22 mouse cellular contexts compared by ENCODE assay signal in genomic region chr3:142832910-142833309, GRCm38 (mm10). TPM values are rescaled to one million over a fixed set of nuclear protein-coding genes. Genes with fewer than 3 reads are reported as not detected.
DNase-seq lines count a peak whose midpoint lies in the region; ATAC-seq lines count a peak whose summit lies in the region.
"Had no signal": no experiment of that assay in that cellular context is flagged by ENCODE, and none has a peak within 500 bp of the region (broad histone marks: within the 10 kb centered on the region; RNA-seq: fewer than 3 reads in every experiment).

No protein-coding gene starts in this region.

- no peaks in the 10 kb centered on the region for H3K4me1 ChIP-seq in midbrain, embryonic 11.5 days (ENCODE audit: control insufficient read depth, insufficient read depth, low read length)
- no peaks in the 10 kb centered on the region for H3K4me1 ChIP-seq in midbrain, embryonic 16.5 days (ENCODE audit: control insufficient read depth, insufficient read depth, low read length)

- H3K36me3 ChIP-seq in midbrain, embryonic 11.5 days (ENCODE audit: control insufficient read depth, insufficient read depth, low read length), result no peaks in the 10 kb centered on the region
- H3K36me3 ChIP-seq in midbrain, embryonic 16.5 days (ENCODE audit: control insufficient read depth, insufficient read depth, low read length), result peaks cover 8% of the 10 kb centered on the region; the same call in 1 of the 2 replicates

- WGBS in midbrain, embryonic 11.5 days, result 88% methylated on average over 3 of the region's 3 CpGs
- 88% methylated on average over 3 of the region's 3 CpGs for WGBS in midbrain, embryonic 16.5 days

- no peak for DNase-seq in frontal cortex, postnatal 36 days (ENCODE audit: low spot score in 2 of 2)
- DNase-seq in midbrain, embryonic 11.5 days (ENCODE audit: low spot score, missing footprints), result peak; percentile 80
- DNase-seq in brain, adult 2 months (ENCODE audit: low read depth, low spot score), result peak; percentile 20
- DNase-seq: adrenal gland, adult 2 months; adrenal gland, adult 8-10 months; adrenal gland, postnatal 10 days; adrenal gland, postnatal 14 days; adrenal gland, postnatal 25 days; adrenal gland, postnatal 36 days; B cell, adult 2 months; cerebellum, adult 11 months; cerebellum, adult 11-12 months; cerebellum, adult 18-20 months; cerebellum, adult 2 months had no signal

- H3K9me3 ChIP-seq in midbrain, embryonic 11.5 days (ENCODE audit: control insufficient read depth, low read length), result no peaks in the 10 kb centered on the region
- no peaks in the 10 kb centered on the region for H3K9me3 ChIP-seq in midbrain, embryonic 16.5 days (replicated peaks; ENCODE audit: control insufficient read depth, low read length, poor library complexity, severe bottlenecking)
- H3K9me3 ChIP-seq: G1E had no signal

- H3K4me2 ChIP-seq in midbrain, embryonic 11.5 days, result no peak overlapping the region
- H3K4me2 ChIP-seq in midbrain, embryonic 16.5 days (ENCODE audit: low read length), result no peak overlapping the region

- H3K4me3 ChIP-seq in midbrain, embryonic 11.5 days (ENCODE audit: low read depth, low read length), result no peak overlapping the region
- H3K4me3 ChIP-seq in midbrain, embryonic 16.5 days (ENCODE audit: low read depth, low read length), result no peak overlapping the region

- ATAC-seq in frontal cortex, adult (ENCODE audit: low TSS enrichment), result peak; percentile 50
- no peak for ATAC-seq in midbrain, embryonic 11.5 days (ENCODE audit: low FRiP score)
- no peak for ATAC-seq in midbrain, embryonic 16.5 days
- ATAC-seq in megakaryocyte, adult 5-6 weeks (ENCODE audit: poor library complexity, severe bottlenecking), result no peak
- ATAC-seq: activated CD4-positive, CD25-positive, alpha-beta regulatory T cell, adult 4 months; CD4-positive, CD25-positive, alpha-beta regulatory T cell, adult 4 months; Patski had no signal

- H3K27me3 ChIP-seq in midbrain, embryonic 11.5 days (ENCODE audit: control insufficient read depth, insufficient read depth, low read length), result no peaks in the 10 kb centered on the region
- H3K27me3 ChIP-seq in midbrain, embryonic 16.5 days (ENCODE audit: control insufficient read depth, insufficient read depth, low read depth, low read length), result no peaks in the 10 kb centered on the region
- H3K27me3 ChIP-seq: CH12.LX, Patski had no signal

- H3K27ac ChIP-seq in midbrain, embryonic 11.5 days (ENCODE audit: low read depth, low read length), result no peak overlapping the region
- no peak overlapping the region for H3K27ac ChIP-seq in midbrain, embryonic 16.5 days (ENCODE audit: low read length)

- no peak overlapping the region for H3K9ac ChIP-seq in midbrain, embryonic 11.5 days (ENCODE audit: low read length)
- no peak overlapping the region for H3K9ac ChIP-seq in midbrain, embryonic 16.5 days (ENCODE audit: low read depth, low read length)

RNA-seq across cellular contexts. Expression of gene Pkn2, which starts 48.9 kb away (rescaled TPM):
- polyA plus RNA-seq in midbrain, embryonic 11.5 days (2014; fragmentation: Nextera tagmentation; extraction: Ambion mirVana), result 43.0 and 45.9 TPM in 2 replicates
- 18.6 and 22.8 TPM in 2 replicates for polyA plus RNA-seq in midbrain, embryonic 16.5 days (2015; fragmentation: Nextera tagmentation; extraction: Ambion mirVana)
- total RNA-seq in megakaryocyte, adult 5-6 weeks (2015), result 34.1 and 39.6 TPM in 2 replicates
- total RNA-seq in megakaryocyte, adult 5-6 weeks (2017), result 45.2 and 45.5 TPM in 2 replicates

Comparison
In these comparisons a context has a peak if more than half of its experiments do, and no peak if none do; other contexts are left out.
1. DNase-seq: peak in midbrain, embryonic 11.5 days (single experiment) and brain, adult 2 months (single experiment); none in frontal cortex, postnatal 36 days (0 of 2).